ENCODE assay signal across 12 mouse cellular contexts in genomic region chr5:122471658-122472057, GRCm38 (mm10).
"Had no signal": no experiment of that assay in that cellular context is flagged by ENCODE, and none has a peak within 500 bp of the region (broad histone marks: within the 10 kb centered on the region; RNA-seq: fewer than 3 reads in every experiment).

No protein-coding gene starts in this region.

- H3K9me3 ChIP-seq: kidney, embryonic 15.5 days; limb, embryonic 15.5 days; liver, embryonic 13.5 days; midbrain, embryonic 13.5 days; neural tube, embryonic 15.5 days had no signal

- H3K4me2 ChIP-seq: kidney, embryonic 15.5 days; limb, embryonic 15.5 days; liver, embryonic 13.5 days; midbrain, embryonic 13.5 days; neural tube, embryonic 15.5 days had no signal

- DNase-seq: kidney, adult 2 months; kidney, postnatal 36 days; layer of hippocampus, adult 9-11 months; layer of hippocampus, postnatal 36 days; liver, embryonic 13.5 days; liver, postnatal 0 days; lung, postnatal 36 days; thymus, postnatal 36 days had no signal

- H3K4me1 ChIP-seq: kidney, embryonic 15.5 days; limb, embryonic 15.5 days; midbrain, embryonic 13.5 days; neural tube, embryonic 15.5 days had no signal

- H3K27me3 ChIP-seq: kidney, embryonic 15.5 days; limb, embryonic 15.5 days; liver, embryonic 13.5 days; midbrain, embryonic 13.5 days; neural tube, embryonic 15.5 days had no signal

- H3K27ac ChIP-seq: kidney, embryonic 15.5 days; limb, embryonic 15.5 days; liver, embryonic 13.5 days; midbrain, embryonic 13.5 days; neural tube, embryonic 15.5 days had no signal

- ATAC-seq: liver, postnatal 0 days; midbrain, embryonic 13.5 days had no signal

- H3K9ac ChIP-seq: kidney, embryonic 15.5 days; limb, embryonic 15.5 days; liver, embryonic 13.5 days; liver, postnatal 0 days; midbrain, embryonic 13.5 days; neural tube, embryonic 15.5 days had no signal

- H3K4me3 ChIP-seq: kidney, embryonic 15.5 days; limb, embryonic 15.5 days; liver, embryonic 13.5 days; midbrain, embryonic 13.5 days; neural tube, embryonic 15.5 days had no signal
